Mouse (Mus musculus) bone marrow, adult 2 months (tissue): ENCODE data around the gene Ppp2r5b. TPM values are rescaled to one million over a fixed set of nuclear protein-coding genes. Genes with fewer than 3 reads are reported as not detected.

Experiments used
- H3K27ac ChIP-seq: fragments of 200-500 bp; 2 replicates; pipeline ENCODE4 v1.5.1; 2012; ENCODE audit warnings: low read depth, mild to moderate bottlenecking, control low read depth, inconsistent platforms, low read length; ENCODE audit not compliant: control insufficient read depth, poor library complexity, insufficient read depth
- H3K4me1 ChIP-seq: fragments of 200-500 bp; 2 replicates; pipeline ENCODE4 v1.6.1; 2011; ENCODE audit warnings: low read length; ENCODE audit not compliant: control insufficient read depth, insufficient read depth
- H3K4me3 ChIP-seq: fragments of 200-500 bp; replicated peaks from 2 replicates; pipeline ENCODE3; 2011; ENCODE audit warnings: mild to moderate bottlenecking, low read depth, low read length, control low read depth; ENCODE audit not compliant: control insufficient read depth
- CTCF ChIP-seq: fragments of 200-500 bp; IDR thresholded peaks from 2 replicates; pipeline ENCODE4 v1.5.1; 2011; ENCODE audit warnings: low read length, control low read depth; ENCODE audit not compliant: control insufficient read depth, insufficient read depth
- POLR2A ChIP-seq: fragments of 200-500 bp; IDR thresholded peaks from 2 replicates; pipeline ENCODE4 v1.6.1; 2011; ENCODE audit warnings: low read depth, mild to moderate bottlenecking, control low read depth, low read length, borderline replicate concordance; ENCODE audit not compliant: control insufficient read depth
- WGBS: fragments of 180-500 bp; shearing (Covaris S2); methylation state at CpG from one replicate; pipeline ENCODE4 v1.1.7; 2018; 5-methylcytosine and 5-hydroxymethylcytosine counted together
- polyA plus RNA-seq: library from polyadenylated mRNA; stranded (reverse); fragments of >200 nt; gene quantifications from 2 replicates; pipeline ENCODE4 v1.2.4, GENCODE M21; 2011; ENCODE audit warnings: low replicate concordance; ENCODE audit not compliant: missing spikeins, insufficient read depth, insufficient read length

Ppp2r5b gene
- polyA plus RNA-seq, 1 experiment = 43.9 TPM

DNA sequence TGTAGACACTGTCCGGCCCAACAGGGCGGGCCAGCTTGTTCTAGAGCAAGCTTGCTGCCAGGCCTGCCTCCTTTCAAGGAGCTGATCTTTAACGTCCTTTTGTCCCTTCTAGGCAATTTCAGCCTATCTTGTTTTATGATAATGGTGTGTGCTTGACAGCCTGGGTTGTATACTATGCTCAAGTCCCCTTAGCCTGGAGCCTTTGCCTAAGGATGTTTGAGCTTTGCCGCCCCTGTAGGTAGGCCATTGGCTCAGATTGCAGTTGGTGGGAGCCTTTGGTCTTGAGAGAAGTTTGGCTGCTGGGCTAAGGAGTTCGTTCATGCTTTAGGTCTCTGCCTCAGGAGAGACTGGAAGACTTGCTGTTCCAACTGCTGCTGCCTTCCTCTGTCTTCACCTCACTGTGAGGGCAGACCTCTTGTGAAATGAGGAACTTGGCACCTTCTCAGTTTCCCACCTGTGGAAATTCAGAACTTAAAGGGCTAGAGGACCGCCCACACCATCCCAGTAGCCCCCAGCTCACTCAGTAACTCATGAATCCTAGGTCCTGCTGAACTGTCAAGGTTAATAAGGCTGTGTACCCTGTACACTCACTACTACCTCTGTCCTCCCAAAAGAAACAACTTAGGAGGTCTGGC is 42.9 kb upstream of the Ppp2r5b start:
- TF ChIP-seq POLR2A (no peak), CTCF (no peak)
- peaks cover 10% of the 10 kb centered on the region for H3K4me1 ChIP-seq
- peak overlapping the region; percentile 93 for H3K27ac ChIP-seq
- peak overlapping the region; percentile 100 for H3K4me3 ChIP-seq
- 26% methylated on average over 6 of the region's 6 CpGs for WGBS

DNA sequence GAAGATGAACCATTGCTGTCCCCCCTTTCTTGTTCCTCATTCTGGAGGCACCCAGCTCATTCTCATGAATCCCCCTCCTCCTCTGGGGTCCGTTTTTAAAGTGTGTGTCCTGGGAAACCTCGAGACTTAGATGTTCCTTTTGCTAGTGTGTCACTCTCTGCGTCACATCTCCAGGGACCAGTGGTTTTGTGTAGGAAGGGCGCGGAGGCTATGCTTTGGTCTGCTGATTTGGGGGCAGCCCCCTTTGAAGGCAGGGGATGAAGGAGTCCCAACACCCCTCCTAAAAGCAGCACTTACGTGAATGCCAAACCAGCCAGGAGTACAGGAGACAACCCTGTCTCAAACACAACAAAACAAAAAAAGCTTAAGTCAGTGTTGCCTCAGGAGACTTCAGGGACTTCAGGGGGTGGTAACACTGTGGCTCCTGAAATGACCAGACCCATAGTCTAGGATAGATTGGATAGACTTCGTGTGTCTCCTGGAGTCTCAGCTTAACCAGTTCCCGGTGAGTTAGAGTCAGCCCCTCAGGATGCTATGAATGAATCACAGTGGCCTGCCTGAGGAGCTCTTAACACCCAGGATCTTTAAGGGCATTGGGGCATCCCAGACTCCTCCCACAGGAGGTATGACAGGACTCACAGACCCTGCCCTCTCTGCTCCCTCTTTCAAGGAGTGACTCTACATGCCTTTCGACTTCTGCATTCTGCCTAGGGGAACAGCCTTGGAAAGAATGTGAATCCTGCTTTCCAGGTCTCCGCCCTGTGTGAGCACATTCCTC is 42.2 kb upstream of the Ppp2r5b start:
- TF ChIP-seq CTCF = no peak
- no peak for TF ChIP-seq POLR2A
- Histone ChIP-seq H3K4me1 (peaks cover 10% of the 10 kb centered on the region), H3K4me3 (peak overlapping the region; percentile 100), H3K27ac (peak overlapping the region; percentile 93)
- 13% methylated on average over 10 of the region's 10 CpGs for WGBS

DNA sequence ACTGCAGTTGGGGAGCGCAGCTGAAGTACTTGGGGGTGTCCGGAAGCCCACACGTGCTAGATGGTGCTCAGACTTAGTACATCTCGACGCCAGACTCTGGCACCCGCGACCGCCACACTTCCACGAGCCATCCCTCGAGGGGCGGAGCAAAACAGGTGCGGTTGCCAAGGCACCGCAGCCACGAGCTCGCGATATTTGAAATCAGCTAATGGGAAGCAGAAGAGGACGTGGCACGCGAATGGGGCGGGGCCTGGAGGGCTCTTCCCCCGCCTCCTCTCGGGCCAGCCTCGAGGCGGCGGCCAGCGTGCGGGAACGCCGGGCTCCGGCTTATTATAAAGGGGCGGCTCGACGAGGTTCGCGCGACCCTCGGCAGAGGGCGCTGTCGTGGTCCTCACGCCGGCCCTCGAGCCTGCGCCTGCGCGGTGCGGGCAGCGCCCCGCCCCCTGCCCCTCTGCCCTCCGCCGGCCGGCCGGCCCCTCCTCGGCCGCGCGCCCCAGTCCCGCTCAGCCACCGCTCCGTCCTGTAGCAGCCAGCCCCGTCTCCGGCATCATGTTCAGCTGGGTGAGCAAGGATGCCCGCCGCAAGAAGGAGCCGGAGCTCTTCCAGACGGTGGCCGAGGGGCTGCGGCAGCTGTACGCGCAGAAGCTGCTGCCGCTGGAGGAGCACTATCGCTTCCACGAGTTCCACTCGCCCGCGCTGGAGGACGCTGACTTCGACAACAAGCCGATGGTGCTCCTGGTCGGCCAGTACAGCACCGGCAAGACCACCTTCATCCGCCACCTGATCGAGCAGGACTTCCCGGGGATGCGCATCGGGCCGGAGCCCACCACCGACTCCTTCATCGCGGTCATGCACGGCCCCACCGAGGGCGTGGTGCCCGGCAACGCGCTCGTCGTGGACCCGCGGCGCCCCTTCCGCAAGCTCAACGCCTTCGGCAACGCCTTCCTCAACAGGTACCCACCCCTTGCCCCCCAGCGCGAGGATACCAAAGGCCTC is 41.1 kb upstream of the Ppp2r5b start, which contains the start of gene Ehd1:
Gene Ehd1, plus strand, starts transcription at position 300 of the 996 bp plus-strand sequence.
- TF ChIP-seq POLR2A (peak; percentile 85), CTCF (peak; percentile 78)
- Histone ChIP-seq H3K4me3 (peak within 1 kb of the TSS; percentile 100), H3K27ac (peak within 1 kb of the TSS; percentile 93), H3K4me1 (peaks cover 12% of the 10 kb centered on the region)
- WGBS = under 1% methylated on average over 106 of the region's 106 CpGs

DNA sequence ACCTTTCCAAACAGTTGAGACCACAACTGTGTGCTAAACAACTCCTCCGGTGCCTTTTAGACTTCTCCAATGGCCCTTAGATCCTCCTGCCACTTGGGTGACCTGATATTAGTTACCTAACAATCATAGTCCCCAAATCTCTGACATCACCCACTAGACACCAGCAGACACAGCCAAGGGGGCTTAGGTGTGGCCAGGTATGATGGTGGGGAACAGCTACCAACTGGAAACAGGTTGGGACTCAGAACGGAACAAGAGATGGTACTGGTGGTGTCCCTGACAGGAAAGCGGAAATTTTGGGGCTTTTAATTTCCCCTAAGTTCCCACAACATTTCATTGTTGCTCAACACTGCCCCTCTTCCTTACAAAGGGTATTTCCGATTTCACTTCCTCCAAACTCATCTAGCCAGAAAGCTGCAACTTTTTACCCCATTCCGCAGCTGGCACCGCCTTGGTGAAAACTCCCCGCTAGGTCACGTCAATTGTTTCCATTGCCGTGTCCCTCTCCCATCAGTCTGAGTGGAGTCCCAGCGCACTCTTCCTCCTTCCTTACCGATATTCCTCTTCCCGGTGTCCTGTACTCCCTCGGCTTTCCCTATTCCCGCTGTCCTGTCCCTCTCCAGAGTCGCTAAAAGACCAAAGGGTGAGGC is 40.2 kb upstream of the Ppp2r5b start:
- peak overlapping the region; percentile 93 for H3K27ac ChIP-seq
- TF ChIP-seq CTCF = no peak
- no peak for TF ChIP-seq POLR2A
- 3% methylated on average over 15 of the region's 15 CpGs for WGBS
- peak overlapping the region; percentile 59 for H3K4me3 ChIP-seq
- peaks cover 12% of the 10 kb centered on the region for H3K4me1 ChIP-seq

DNA sequence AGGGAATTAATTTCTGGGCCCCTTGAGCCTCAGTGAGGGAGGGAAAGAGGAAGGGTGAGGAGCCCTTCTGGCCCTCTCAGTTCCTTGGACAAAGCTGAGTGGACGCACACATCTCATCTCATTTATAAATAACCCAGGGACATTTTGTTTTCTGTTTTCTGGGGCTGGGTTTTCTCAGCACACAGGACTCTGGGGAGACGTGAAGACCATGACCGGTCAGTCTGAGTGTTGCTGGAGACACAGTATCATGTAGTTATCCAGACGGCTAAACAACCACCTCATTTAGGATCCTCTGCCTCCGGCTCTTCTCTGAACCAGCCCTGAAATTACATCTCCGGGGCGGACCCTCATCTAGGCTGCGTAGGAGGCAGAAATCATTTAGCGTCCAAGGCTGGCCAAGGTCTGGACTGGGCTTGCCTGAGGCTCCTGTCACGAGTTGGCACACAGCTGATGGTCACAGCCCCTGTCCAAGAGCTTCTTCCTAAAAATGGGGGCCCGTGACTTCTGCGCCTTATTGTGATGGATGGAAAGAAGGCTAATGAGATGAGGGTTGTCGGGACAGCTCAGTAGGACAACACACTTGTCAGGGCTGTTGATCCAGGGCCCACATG is 38.4 kb upstream of the Ppp2r5b start:
- H3K27ac ChIP-seq = no peak overlapping the region
- no peak for TF ChIP-seq CTCF
- TF ChIP-seq POLR2A = no peak
- peaks cover 11% of the 10 kb centered on the region; the same call in 1 of the 2 replicates for H3K4me1 ChIP-seq
- WGBS = 84% methylated on average over 13 of the region's 13 CpGs
- no peak overlapping the region for H3K4me3 ChIP-seq

DNA sequence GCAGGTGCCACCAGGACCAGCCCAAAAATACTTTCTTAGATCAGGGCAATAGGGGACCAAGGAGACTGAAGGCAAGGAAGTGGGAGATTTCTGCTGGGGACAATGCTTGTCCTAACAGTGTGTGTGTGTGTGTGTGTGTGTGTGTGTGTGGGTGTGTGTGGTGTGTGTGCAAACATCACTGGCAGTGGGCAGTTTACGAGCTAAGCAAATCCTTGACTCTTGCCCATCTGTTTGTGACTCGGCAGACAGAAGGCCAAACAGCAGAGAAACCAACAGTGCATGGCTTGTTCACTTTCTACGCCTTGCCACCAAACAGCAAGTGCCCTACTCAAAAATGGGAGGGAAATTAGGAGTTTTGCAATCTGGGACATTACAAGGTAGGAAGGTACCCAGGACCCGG is 37.9 kb upstream of the Ppp2r5b start:
- peaks cover 10% of the 10 kb centered on the region; the same call in 1 of the 2 replicates for H3K4me1 ChIP-seq

DNA sequence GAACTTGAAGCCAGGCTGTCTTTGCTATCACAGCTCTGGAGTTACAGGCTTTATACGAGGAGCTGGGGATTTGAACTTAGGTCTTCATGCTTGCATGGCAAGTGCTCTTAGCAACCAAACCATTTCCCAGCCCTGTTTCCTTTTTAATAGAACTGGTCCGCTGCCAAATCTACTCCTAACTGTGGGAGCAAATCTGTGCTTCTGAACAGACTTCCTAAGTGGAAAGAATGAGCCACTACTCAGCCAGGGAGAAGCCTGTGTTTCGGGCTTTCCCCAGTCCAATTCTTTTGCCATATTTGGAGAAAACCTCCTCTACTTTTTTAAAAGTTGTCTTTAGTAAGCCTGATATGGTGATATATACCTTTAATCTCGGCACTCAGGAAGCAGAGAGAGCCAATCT is 37.1 kb upstream of the Ppp2r5b start:
- Histone ChIP-seq H3K27ac (no peak overlapping the region), H3K4me1 (peaks cover 8% of the 10 kb centered on the region; the same call in 1 of the 2 replicates), H3K4me3 (no peak overlapping the region)
- 79% methylated on average over 4 of the region's 4 CpGs for WGBS
- TF ChIP-seq CTCF (no peak), POLR2A (no peak)

More for the DNA sequence above, 37.9 kb upstream of the Ppp2r5b start:
- Histone ChIP-seq H3K4me3 (no peak overlapping the region), H3K27ac (no peak overlapping the region)
- 54% methylated on average over 4 of the region's 4 CpGs for WGBS
- no peak for TF ChIP-seq CTCF
- TF ChIP-seq POLR2A = no peak
